Mouse (Mus musculus): ENCODE data around the gene Hoxc9.

DNA sequence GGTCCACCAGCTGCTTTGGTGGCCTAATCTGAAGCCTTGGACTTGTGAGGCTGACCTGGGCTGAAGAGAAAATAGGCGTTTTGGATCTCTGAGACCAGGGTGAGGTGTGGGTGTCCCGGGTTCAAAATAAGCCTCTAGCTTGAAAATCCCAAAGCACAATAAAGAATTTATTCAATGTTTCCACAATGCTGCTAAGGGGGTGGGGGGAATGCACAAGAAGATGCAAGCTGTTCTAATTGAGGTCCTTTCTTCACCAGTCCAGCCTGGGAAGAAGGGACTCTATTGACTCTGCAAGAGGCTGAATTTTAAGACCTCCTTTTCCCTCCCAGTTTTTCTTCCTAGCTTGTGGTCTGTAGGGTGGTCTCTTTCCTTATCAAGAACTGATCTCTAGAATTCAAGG, 25.4 kb upstream of the Hoxc9 start:
- TF ChIP-seq MAFK (IDR thresholded peaks at IDR 0.05; ENCODE audit: insufficient read depth, low read depth, low read length) = no peak
- TF ChIP-seq ZC3H11A (IDR thresholded peaks at IDR 0.05; ENCODE audit: borderline replicate concordance, low read depth, low read length) = no peak
- no peak for TF ChIP-seq ZNF384 (IDR thresholded peaks at IDR 0.05; ENCODE audit: low read depth, low read length)

Measured in ES-E14 (cell line).